Mouse (Mus musculus) bone marrow macrophage, adult 2 months (primary cell): ENCODE results near the gene Gucy2c. TPM values are rescaled to one million over a fixed set of nuclear protein-coding genes. Genes with fewer than 3 reads are reported as not detected.

Source experiments
- H3K27ac ChIP-seq: 2 replicates; pipeline ENCODE4 v1.5.1; 2012; ENCODE audit warnings: low read depth, low read length; ENCODE audit not compliant: insufficient read depth
- H3K4me1 ChIP-seq: 2 replicates; pipeline ENCODE4 v1.6.1; 2012; ENCODE audit warnings: low read length; ENCODE audit not compliant: control insufficient read depth, insufficient read depth
- H3K4me3 ChIP-seq: 2 replicates; pipeline ENCODE4 v1.5.1; 2012; ENCODE audit warnings: mild to moderate bottlenecking, low read length, moderate library complexity; ENCODE audit not compliant: insufficient read depth
- CTCF ChIP-seq: IDR thresholded peaks from 2 replicates; pipeline ENCODE4 v1.5.1; 2012; ENCODE audit warnings: low read depth, mild to moderate bottlenecking, low read length, moderate library complexity
- POLR2A ChIP-seq: IDR thresholded peaks from 2 replicates; pipeline ENCODE4 v1.6.1; 2012; ENCODE audit warnings: mild to moderate bottlenecking, low read depth, low read length, borderline replicate concordance
- polyA plus RNA-seq: library from polyadenylated mRNA; stranded (reverse); fragments of >200 nt; gene quantifications from 2 replicates; pipeline ENCODE4 v1.2.4, GENCODE M21; 2012; ENCODE audit not compliant: missing spikeins, insufficient read depth, insufficient read length

Gene Gucy2c
- polyA plus RNA-seq, 1 experiment, result not detected

DNA sequence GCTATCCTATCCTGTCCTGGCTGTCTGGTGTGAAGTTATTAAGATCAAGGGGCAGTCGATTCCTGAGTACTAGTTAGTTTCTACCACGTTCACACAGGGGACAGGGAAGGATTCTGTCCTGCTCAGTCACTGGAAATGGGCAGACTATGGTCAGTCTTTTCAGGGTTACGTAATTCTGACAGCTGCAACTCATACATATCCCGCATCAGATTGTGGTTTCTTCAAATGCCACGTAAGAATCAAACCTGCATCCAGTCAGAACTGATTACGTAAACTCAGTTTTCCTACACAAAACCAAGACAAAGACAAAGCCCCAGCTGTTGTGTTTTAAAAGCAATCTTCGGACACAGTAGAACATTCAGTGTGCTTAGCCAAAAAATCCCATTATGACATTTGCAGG is 33.8 kb upstream of the Gucy2c start:
- Histone ChIP-seq H3K27ac (no peak overlapping the region), H3K4me1 (peaks cover 12% of the 10 kb centered on the region), H3K4me3 (no peak overlapping the region)
- TF ChIP-seq POLR2A, result no peak
- no peak for TF ChIP-seq CTCF

DNA sequence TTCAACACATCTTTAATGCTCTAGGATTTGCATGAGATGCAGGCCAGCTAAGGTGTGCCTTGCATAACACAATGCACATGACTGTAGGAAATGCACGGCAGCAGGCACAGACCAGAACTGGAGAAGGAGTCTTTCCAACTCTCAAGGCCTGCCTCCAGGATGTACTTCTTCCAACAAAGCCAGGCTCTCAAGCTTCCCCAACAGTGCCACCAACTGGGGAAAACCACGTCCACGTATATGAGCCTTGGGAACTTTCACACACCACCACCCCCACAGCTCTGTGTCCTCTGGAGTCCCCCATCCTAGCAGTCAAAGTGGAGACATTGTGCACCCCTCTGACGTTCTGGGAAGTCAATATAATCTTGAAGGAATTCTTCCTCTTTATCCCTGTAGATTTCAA is 31.6 kb upstream of the Gucy2c start:
- no peak overlapping the region for H3K4me3 ChIP-seq
- no peak for TF ChIP-seq CTCF
- TF ChIP-seq POLR2A, result no peak
- peaks cover 18% of the 10 kb centered on the region for H3K4me1 ChIP-seq
- no peak overlapping the region for H3K27ac ChIP-seq

DNA sequence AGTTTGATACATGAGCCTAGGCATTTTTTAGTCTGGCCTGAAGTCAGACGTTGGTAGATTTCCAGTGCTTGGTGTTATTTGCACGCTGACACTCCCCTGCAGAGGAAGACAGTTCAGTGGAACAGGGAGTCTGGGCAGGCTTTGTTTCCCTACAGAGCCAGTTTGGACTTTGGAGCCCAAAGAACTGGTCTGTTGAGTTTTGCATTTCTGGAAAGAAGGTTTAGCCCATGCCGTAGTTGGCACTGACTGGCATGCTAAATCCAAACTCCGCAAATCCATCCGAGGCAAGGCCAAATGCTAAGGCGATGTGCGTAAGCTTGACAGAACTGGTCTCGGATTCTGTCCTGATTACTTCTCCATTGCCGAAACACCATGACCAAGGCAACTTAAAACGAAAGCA is 29.6 kb upstream of the Gucy2c start:
- Histone ChIP-seq H3K4me3 (no peak overlapping the region), H3K4me1 (peaks cover 25% of the 10 kb centered on the region), H3K27ac (no peak overlapping the region)
- TF ChIP-seq POLR2A (no peak), CTCF (no peak)

DNA sequence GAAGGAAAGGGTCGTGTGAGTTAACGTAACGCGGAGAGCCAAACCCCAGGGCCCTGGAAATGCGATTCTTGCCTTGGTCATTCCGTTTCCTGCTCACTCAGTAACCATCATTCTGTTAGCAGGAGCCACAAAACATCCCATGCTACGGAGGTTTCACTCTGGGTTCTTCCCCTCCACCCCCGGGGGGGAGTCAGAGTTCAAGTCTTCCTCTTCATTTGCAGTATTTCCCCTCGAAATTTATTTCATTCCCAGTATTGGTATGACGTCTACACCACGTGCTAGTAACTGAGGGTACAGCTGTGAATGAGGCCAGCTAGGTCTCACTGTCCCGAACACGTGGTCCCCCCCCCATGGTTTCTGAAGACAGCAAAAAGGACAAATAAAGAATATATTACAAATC is 28.1 kb upstream of the Gucy2c start:
- TF ChIP-seq CTCF, result no peak
- no peak for TF ChIP-seq POLR2A
- Histone ChIP-seq H3K4me3 (peak overlapping the region; percentile 94), H3K27ac (peak overlapping the region; percentile 85), H3K4me1 (peaks cover 21% of the 10 kb centered on the region)

DNA sequence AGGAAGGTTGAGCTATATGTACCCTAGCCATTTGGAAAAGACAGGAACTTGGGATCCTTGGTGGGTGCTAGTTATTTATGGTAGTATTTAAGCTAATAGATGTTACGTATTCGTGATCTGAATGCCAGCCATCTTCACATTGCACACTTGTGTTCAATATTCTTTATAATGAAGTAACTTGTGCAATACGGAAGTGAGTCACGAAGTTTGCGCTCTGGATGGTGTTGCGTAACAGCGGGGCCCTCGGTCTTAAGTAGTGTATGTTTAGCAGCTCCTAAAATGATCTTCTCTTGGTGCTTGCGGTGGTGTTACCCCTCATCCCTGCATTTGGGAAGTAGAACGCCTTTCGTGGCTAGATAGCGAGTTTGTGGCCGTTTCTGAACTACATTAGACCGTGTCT is 27.5 kb upstream of the Gucy2c start:
- TF ChIP-seq CTCF (no peak), POLR2A (no peak)
- H3K4me1 ChIP-seq, result peaks cover 21% of the 10 kb centered on the region
- peak overlapping the region; percentile 93 for H3K27ac ChIP-seq
- peak overlapping the region; percentile 94 for H3K4me3 ChIP-seq

DNA sequence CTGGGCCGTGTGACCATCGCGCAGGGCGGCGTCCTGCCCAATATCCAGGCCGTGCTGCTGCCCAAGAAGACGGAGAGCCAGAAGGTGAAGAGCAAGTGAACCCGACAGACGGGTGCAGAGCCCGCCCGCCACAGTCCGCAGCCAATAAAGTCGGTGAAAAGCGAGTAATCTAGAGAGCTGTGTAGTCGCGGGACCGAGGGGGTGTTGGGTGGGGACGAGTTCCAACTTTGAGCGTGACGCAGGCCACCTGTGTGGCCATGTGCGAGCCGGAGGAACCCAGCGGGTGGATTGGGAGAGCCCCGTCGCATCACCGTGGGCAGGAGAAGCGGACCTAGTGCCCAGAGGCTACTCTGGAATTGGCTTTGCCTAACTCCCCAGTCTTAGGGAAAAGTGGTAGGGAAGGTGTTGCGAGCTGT is 27.1 kb upstream of the Gucy2c start:
- no peak for TF ChIP-seq CTCF
- TF ChIP-seq POLR2A, result no peak
- Histone ChIP-seq H3K4me1 (peaks cover 21% of the 10 kb centered on the region), H3K27ac (peak overlapping the region; percentile 93), H3K4me3 (peak overlapping the region; percentile 94)

DNA sequence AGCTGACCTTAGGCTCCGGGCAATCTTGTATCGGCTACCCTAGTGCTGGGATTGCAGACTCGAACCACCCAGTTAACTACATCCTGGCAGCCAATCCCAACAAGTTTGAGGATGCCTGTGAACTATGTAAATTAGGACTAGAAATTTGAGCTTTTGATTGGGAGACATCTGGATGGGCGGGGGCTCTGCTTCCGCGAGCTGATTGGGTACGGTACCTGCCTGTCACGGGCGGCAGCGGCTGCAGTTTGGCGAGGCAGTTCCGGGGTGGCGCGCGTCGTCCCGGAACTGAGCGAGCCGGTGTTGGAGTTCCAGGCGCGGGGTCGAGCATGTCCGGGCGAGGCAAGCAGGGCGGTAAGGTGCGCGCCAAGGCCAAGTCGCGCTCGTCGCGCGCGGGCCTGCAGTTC is 26.5 kb upstream of the Gucy2c start, which contains the start of gene H2afj:
Gene H2afj, plus strand, starts transcription at position 231 of the 404 bp plus-strand sequence.
- TF ChIP-seq POLR2A (no peak), CTCF (no peak)
- H3K27ac ChIP-seq, result peak within 1 kb of the TSS; percentile 93
- H3K4me3 ChIP-seq, result peak within 1 kb of the TSS; percentile 94
- peaks cover 24% of the 10 kb centered on the region for H3K4me1 ChIP-seq

DNA sequence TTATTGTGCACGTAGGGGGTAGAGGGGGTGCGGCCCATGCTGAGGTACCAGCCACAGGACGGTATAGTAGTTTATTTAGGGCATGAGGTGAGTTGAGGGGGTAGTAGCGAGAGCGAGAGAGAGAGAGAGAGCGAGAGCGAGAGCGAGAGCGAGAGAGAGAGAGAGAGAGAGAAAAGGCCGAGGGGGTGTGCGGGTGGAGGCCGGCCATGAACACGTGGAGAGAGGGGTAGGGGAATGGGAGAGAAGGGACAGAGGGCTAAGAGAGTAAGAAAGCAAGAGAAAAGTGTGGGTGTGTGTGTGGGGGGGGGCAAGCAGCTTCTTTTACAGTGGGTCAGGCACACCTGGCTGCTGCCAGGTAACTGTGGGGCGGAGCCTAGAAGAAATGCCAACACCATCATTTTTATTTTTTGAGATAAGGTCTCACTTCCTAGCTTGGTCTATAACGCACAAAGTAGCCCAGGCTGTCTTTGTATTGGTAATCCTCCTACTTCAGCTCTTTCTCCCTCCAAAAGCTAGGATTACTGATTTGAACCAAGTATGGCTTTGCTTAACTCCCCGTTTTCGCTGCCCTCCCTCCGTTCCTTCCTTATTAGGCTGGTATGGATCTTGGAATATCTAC is 25.9 kb upstream of the Gucy2c start:
- TF ChIP-seq CTCF, result no peak
- no peak for TF ChIP-seq POLR2A
- Histone ChIP-seq H3K4me1 (peaks cover 27% of the 10 kb centered on the region), H3K27ac (peak overlapping the region; percentile 53)

DNA sequence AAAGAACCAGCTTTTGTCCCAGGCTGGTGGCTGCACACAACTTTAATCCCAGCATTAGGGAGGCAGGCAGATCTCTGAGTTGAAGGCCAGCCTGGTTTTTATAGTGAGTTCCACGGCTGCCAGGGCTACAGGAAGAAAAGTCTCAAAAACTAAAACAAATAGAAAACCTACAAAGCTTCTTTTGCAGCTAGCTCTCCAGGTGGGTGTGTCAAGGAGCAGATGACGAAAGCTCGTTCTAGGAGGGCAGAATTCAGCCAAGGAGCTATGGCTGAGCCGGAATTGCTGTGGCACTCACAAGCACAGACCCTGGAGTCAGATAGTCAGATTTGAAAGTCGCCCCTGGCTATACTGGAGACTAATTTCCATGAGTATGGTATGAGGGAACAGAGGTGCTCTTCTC is 25.3 kb upstream of the Gucy2c start:
- Histone ChIP-seq H3K4me1 (peaks cover 27% of the 10 kb centered on the region), H3K4me3 (no peak overlapping the region)

More for the DNA sequence above, 25.9 kb upstream of the Gucy2c start:
- H3K4me3 ChIP-seq, result peak overlapping the region; percentile 53

DNA sequence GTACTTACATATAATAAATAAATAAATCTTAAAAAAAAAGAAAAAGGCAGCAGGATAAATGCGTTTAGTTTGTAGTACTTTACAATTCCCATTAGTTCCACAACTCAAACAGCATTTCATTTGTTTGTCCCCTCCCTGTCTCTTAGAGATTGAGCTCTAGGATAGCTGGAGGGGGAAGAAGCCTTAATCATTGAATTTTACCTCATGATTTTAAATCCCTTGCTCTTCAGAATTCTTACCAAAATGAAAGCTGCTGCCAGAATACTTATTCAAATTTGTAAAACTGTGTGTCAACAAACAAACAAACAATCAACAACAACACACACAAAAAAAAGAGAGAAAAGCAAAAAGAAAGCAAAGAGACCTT is 23.8 kb upstream of the Gucy2c start:
- Histone ChIP-seq H3K4me1 (peaks cover 23% of the 10 kb centered on the region), H3K4me3 (peak overlapping the region; percentile 45; the same call in 1 of the 2 replicates), H3K27ac (peak overlapping the region; percentile 47)
- TF ChIP-seq POLR2A (no peak), CTCF (no peak)

More for the DNA sequence above, 25.3 kb upstream of the Gucy2c start:
- H3K27ac ChIP-seq, result no peak overlapping the region
- no peak for TF ChIP-seq CTCF
- no peak for TF ChIP-seq POLR2A
